Mouse (Mus musculus) intestine, embryonic 14.5 days (tissue): ENCODE data around the gene Utrn. TPM values are rescaled to one million over a fixed set of nuclear protein-coding genes. Genes with fewer than 3 reads are reported as not detected.
A peak's percentile ranks its signal among the peaks of the same experiment; 100 is the strongest.

Experiments
- ATAC-seq: fragments of 200-750 bp; cut with Nextera tagmentation; replicated peaks from 2 replicates; pipeline ENCODE4 v1.8.0; 2017; ENCODE audit warnings: low read depth, moderate number of reproducible peaks, moderate TSS enrichment, moderate library complexity; ENCODE audit not compliant: low FRiP score, low TSS enrichment
- DNase-seq: peaks from one replicate; pipeline ENCODE4 v3.0.0-alpha.2; 2018; ENCODE audit warnings: low spot score
- H3K27ac ChIP-seq: fragments of 300-500 bp; sonication (generic); 2 replicates; pipeline ENCODE4 v1.5.1; 2014; ENCODE audit warnings: low read depth, mild to moderate bottlenecking, control low read depth
- H3K27me3 ChIP-seq: fragments of 300-500 bp; sonication (generic); replicated peaks from 2 replicates; pipeline ENCODE4 v1.6.1; 2014; ENCODE audit warnings: low read length, control low read depth; ENCODE audit not compliant: control insufficient read depth, insufficient read depth
- H3K36me3 ChIP-seq: fragments of 300-500 bp; sonication (generic); 2 replicates; pipeline ENCODE4 v1.6.1; 2014; ENCODE audit warnings: low read length, control low read depth; ENCODE audit not compliant: control insufficient read depth, insufficient read depth
- H3K4me1 ChIP-seq: fragments of 300-500 bp; sonication (generic); replicated peaks from 2 replicates; pipeline ENCODE4 v1.6.1; 2014; ENCODE audit warnings: low read length, control low read depth, mixed read lengths; ENCODE audit not compliant: control insufficient read depth, insufficient read depth
- H3K4me2 ChIP-seq: fragments of 300-500 bp; sonication (generic); 2 replicates; pipeline ENCODE4 v1.6.1; 2014; ENCODE audit warnings: low read length
- H3K4me3 ChIP-seq: fragments of 300-500 bp; sonication (generic); 2 replicates; pipeline ENCODE4 v1.5.1; 2014; ENCODE audit warnings: low read depth, low read length, control low read depth, mixed read lengths
- H3K9ac ChIP-seq: fragments of 300-500 bp; sonication (generic); 2 replicates; pipeline ENCODE4 v1.6.1; 2014; ENCODE audit warnings: mild to moderate bottlenecking, low read length
- H3K9me3 ChIP-seq: fragments of 300-500 bp; sonication (generic); 2 replicates; pipeline ENCODE4 v1.6.1; 2016; ENCODE audit warnings: low read length, control low read depth; ENCODE audit not compliant: control insufficient read depth
- WGBS: fragments of 180-500 bp; shearing (Covaris S2); extraction: QIAGEN DNeasy Blood & Tissue Kit; methylation state at CpG from one replicate; pipeline ENCODE4 v1.1.7; 2014; 5-methylcytosine and 5-hydroxymethylcytosine counted together
- polyA plus RNA-seq: library from polyadenylated mRNA; unstranded; fragments of >200 nt; fragmentation: Nextera tagmentation; extraction: Ambion mirVana; gene quantifications from 2 replicates; pipeline ENCODE4 v1.2.1, GENCODE M21; 2014

Utrn gene
- polyA plus RNA-seq, 1 experiment from 2014 or later: 55.1 TPM

- DNase-seq (no peak), ATAC-seq (no peak)
- H3K36me3 ChIP-seq: no peaks in the 10 kb centered on the region
- H3K4me1 ChIP-seq: 0 out of 2 replicates have a peak, but pooled peaks cover 5% of the 10 kb centered on the region
- 13% methylated on average over 14 of the region's 14 CpGs for WGBS
- H3K27me3 ChIP-seq: no peaks in the 10 kb centered on the region
- H3K4me2 ChIP-seq: peak overlapping the region; percentile 18
- no peak overlapping the region for H3K4me3 ChIP-seq
- no peak overlapping the region for H3K27ac ChIP-seq
- no peak overlapping the region for H3K9ac ChIP-seq
- H3K9me3 ChIP-seq: no peaks in the 10 kb centered on the region
Observed at GRCm38 (mm10) chr10:12878661-12879312, 9.6 kb upstream of the Utrn start.

- Histone ChIP-seq H3K4me3 (no peak overlapping the region), H3K27ac (no peak overlapping the region), H3K27me3 (no peaks in the 10 kb centered on the region), H3K4me2 (no peak overlapping the region), H3K36me3 (no peaks in the 10 kb centered on the region), H3K9ac (no peak overlapping the region), H3K9me3 (no peaks in the 10 kb centered on the region), H3K4me1 (0 out of 2 replicates have a peak, but pooled peaks cover 5% of the 10 kb centered on the region)
- no peak for ATAC-seq
- WGBS: 68% methylated on average over 3 of the region's 3 CpGs
- DNase-seq: no peak
Observed at GRCm38 (mm10) chr10:12876426-12876825, 7.3 kb upstream of the Utrn start.

DNA sequence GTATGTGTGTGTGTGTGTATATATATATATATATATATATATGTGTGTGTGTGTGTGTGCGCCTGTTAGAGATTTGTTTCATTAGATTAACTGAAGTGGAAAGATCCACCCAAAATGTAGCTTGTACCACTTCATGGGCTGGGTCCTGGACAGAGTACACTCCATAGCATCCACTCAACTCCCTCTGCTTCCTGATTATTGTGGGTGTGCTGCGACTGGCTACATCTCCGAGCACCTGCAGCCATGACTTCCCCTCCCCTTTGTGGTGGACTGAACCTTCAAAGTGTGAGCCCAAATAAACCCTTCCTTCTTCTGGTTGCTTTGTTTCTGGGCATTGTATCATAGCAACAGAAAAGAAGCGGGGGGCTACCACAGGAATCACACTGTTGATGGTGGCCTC lies 6.2 kb upstream of the Utrn start:
- H3K9me3 ChIP-seq: no peaks in the 10 kb centered on the region
- H3K27me3 ChIP-seq: no peaks in the 10 kb centered on the region
- DNase-seq (no peak), ATAC-seq (no peak)
- H3K9ac ChIP-seq: no peak overlapping the region
- 0 out of 2 replicates have a peak, but pooled peaks cover 5% of the 10 kb centered on the region for H3K4me1 ChIP-seq
- no peak overlapping the region for H3K4me2 ChIP-seq
- WGBS: 94% methylated on average over 4 of the region's 4 CpGs
- H3K27ac ChIP-seq: no peak overlapping the region
- no peak overlapping the region for H3K4me3 ChIP-seq
- H3K36me3 ChIP-seq: no peaks in the 10 kb centered on the region

- ATAC-seq: no peak
- Histone ChIP-seq H3K9ac (no peak overlapping the region), H3K36me3 (no peaks in the 10 kb centered on the region), H3K4me3 (no peak overlapping the region), H3K27me3 (no peaks in the 10 kb centered on the region), H3K4me1 (0 out of 2 replicates have a peak, but pooled peaks cover 5% of the 10 kb centered on the region), H3K9me3 (no peaks in the 10 kb centered on the region), H3K4me2 (no peak overlapping the region), H3K27ac (no peak overlapping the region)
- peak; percentile 41 for DNase-seq
- 67% methylated on average over 8 of the region's 8 CpGs for WGBS
Observed at GRCm38 (mm10) chr10:12874577-12875277, 5.6 kb upstream of the Utrn start.

GRCm38 (mm10) chr10:12869846-12870245 lies 681 bp upstream of the Utrn start:
- H3K9ac ChIP-seq: no peak overlapping the region; the same call in 1 of the 2 replicates
- DNase-seq (no peak), ATAC-seq (no peak)
- H3K9me3 ChIP-seq: no peaks in the 10 kb centered on the region
- H3K4me2 ChIP-seq: peak overlapping the region; percentile 85
- no peaks in the 10 kb centered on the region for H3K27me3 ChIP-seq
- WGBS: 32% methylated on average over 1 of the region's 1 CpGs
- H3K36me3 ChIP-seq: no peaks in the 10 kb centered on the region
- H3K4me3 ChIP-seq: peak overlapping the region; percentile 83
- peaks cover 20% of the 10 kb centered on the region for H3K4me1 ChIP-seq
- H3K27ac ChIP-seq: peak overlapping the region; percentile 81; the same call in 1 of the 2 replicates

DNA sequence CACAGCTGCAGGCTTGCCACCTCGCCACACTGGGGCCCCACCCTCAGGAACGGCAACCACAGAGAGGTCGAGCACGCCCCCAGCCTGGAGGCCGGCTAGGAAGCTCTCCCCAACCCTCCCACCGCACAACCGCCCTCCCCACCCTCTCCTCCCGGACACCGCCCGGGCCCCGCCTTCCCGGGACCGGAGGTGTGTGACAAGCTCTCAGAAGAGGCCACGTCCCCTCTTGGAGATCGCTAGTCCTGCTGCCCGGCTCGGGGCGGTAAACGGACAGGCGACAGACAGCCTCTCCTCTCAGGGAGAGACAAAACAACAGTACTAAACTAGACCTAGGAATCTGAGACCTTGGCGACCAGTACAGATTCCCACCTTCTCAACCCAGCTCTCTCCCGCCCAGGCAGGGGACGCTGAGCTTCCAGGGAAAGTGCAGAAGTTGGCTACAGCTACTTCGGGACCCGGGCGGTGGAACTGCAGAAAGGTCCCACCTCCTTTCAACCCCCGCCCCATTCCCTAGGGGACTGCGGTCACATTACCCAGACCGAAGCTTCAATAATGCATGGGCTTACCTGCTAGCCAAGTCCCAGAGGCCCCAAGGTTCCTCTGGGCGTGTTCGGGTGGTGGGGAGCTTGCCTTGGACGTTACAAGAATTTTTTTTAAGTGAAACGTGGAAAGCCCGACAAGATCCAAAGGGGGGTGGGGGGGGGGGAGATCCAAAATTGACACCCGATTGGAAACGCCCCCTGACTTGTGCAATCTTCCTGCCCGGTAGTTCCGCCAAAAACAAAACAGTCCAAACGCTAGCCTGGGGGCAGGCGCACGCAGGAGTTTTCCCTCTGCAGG lies 756 bp downstream of the Utrn start:
- Histone ChIP-seq H3K4me2 (peak overlapping the region; percentile 85), H3K27ac (peak overlapping the region; percentile 81), H3K36me3 (no peaks in the 10 kb centered on the region), H3K4me1 (peaks cover 21% of the 10 kb centered on the region), H3K9me3 (no peaks in the 10 kb centered on the region), H3K27me3 (no peaks in the 10 kb centered on the region), H3K4me3 (peak overlapping the region; percentile 83), H3K9ac (peak overlapping the region; percentile 82)
- under 1% methylated on average over 39 of the region's 41 CpGs for WGBS
- ATAC-seq (peak; percentile 85), DNase-seq (peak; percentile 87)

DNA sequence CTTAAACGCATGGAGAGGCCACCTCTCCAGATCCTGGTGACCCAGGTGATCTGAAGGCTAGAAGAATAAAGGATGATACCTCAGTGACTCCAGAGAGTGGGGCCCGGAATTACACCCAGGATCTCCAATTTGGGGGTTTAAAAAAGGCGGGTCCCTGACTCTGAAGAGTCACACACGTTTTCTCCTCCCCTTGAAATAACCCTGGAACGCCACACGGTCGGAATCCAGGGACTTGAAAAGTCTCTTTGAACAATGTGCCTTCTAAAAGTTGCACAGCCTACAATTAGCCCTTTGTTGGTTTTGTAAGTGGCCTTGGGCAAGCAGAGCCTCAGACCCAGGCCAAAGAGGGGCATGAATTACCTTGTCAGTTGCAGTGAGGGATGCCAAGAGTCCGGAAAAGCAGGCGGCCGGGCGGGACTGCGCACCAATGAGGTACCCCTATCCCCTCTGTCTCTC lies 1.4 kb downstream of the Utrn start:
- ATAC-seq: peak; percentile 4
- Histone ChIP-seq H3K27me3 (no peaks in the 10 kb centered on the region), H3K9me3 (no peaks in the 10 kb centered on the region), H3K27ac (peak overlapping the region; percentile 81), H3K36me3 (no peaks in the 10 kb centered on the region), H3K4me1 (peaks cover 21% of the 10 kb centered on the region), H3K4me3 (peak overlapping the region; percentile 83), H3K9ac (peak overlapping the region; percentile 82), H3K4me2 (peak overlapping the region; percentile 85)
- under 1% methylated on average over 12 of the region's 12 CpGs for WGBS
- DNase-seq: no peak

DNA sequence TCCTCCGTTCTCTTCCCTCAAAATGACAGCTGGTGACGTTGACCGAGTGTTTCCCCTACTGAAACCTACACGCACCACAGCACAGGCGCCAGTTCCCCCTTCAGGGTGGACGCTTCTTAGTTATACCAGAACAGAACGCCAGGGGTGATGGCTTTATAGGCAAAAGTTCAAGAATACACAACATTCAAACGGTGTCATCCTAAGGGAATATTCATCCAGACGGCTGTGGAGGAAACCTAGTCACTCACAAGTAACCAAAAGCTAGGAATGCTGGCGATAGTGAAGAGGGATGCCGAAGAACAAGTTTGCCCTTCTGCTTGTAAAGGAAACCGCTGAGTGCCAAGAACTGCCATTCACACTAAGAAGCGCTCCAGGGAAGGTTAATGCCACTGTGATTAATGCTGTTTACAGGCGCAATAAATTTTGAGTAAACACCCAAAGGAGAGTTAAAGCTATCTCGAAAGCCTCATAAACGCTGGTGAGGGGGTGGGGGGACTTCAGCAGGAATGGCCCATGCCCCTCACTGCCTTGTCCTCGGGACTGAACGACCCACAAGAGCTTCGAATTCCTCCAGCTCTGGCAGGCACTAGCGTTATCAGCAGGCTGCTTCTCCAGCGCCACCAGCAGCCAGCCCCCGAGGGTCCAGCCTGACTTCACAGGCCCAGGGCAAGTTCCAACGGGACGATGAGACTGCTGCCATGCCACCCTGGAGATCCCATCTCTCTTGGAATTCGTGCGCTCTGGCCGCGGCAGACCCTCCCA lies 2.0 kb downstream of the Utrn start:
- 3% methylated on average over 28 of the region's 28 CpGs for WGBS
- H3K4me2 ChIP-seq: peak overlapping the region; percentile 85
- H3K27me3 ChIP-seq: no peaks in the 10 kb centered on the region
- H3K9me3 ChIP-seq: no peaks in the 10 kb centered on the region
- H3K27ac ChIP-seq: peak overlapping the region; percentile 81; the same call in 1 of the 2 replicates
- peak overlapping the region; percentile 83 for H3K4me3 ChIP-seq
- ATAC-seq (no peak), DNase-seq (peak; percentile 76)
- no peaks in the 10 kb centered on the region for H3K36me3 ChIP-seq
- peak overlapping the region; percentile 82 for H3K9ac ChIP-seq
- peaks cover 21% of the 10 kb centered on the region for H3K4me1 ChIP-seq
